15 mouse cellular contexts compared by ENCODE assay signal in genomic region chr13:23157848-23158247, GRCm38 (mm10). TPM values are rescaled to one million over a fixed set of nuclear protein-coding genes. Genes with fewer than 3 reads are reported as not detected.
DNase-seq lines count a peak whose midpoint lies in the region; ATAC-seq lines count a peak whose summit lies in the region.
"Had no signal": no experiment of that assay in that cellular context is flagged by ENCODE, and none has a peak within 500 bp of the region (broad histone marks: within the 10 kb centered on the region; RNA-seq: fewer than 3 reads in every experiment).

No protein-coding gene starts in this region.

- no peak overlapping the region for H3K27ac ChIP-seq in hindbrain, embryonic 11.5 days (ENCODE audit: low read depth, low read length)
- no peak overlapping the region for H3K27ac ChIP-seq in hindbrain, embryonic 10.5 days
- H3K27ac ChIP-seq in neural tube, embryonic 15.5 days (replicated peaks), result no peak overlapping the region
- H3K27ac ChIP-seq: embryonic facial prominence, embryonic 12.5 days had no signal

- peak; percentile 14 to 28 for DNase-seq in cerebellum, postnatal 10 days
- DNase-seq in cerebellum, adult 11-12 months, result no peak
- DNase-seq in hindbrain, embryonic 11.5 days (ENCODE audit: low spot score), result peak; percentile 8
- DNase-seq in hindbrain, embryonic 10.5 days (ENCODE audit: low spot score), result no peak
- peak; percentile 3 for DNase-seq in right cerebral cortex, postnatal 4 days
- DNase-seq in right cerebral cortex, postnatal 14 days, result no peak
- peak; percentile 15 for DNase-seq in retina, postnatal 1 day
- DNase-seq: adrenal gland, adult 8-10 months; layer of hippocampus, postnatal 36 days had no signal

- H3K4me3 ChIP-seq in hindbrain, embryonic 11.5 days (ENCODE audit: low read depth, low read length), result no peak overlapping the region
- H3K4me3 ChIP-seq in hindbrain, embryonic 10.5 days, result no peak overlapping the region
- H3K4me3 ChIP-seq in neural tube, embryonic 15.5 days (replicated peaks), result no peak overlapping the region
- H3K4me3 ChIP-seq: embryonic facial prominence, embryonic 12.5 days had no signal

- no peak for ATAC-seq in hindbrain, embryonic 11.5 days (ENCODE audit: low FRiP score)
- ATAC-seq in neural tube, embryonic 15.5 days (ENCODE audit: low FRiP score), result no peak

- no peaks in the 10 kb centered on the region for H3K4me1 ChIP-seq in hindbrain, embryonic 11.5 days (replicated peaks; ENCODE audit: control insufficient read depth, insufficient read depth, low read length)
- peaks cover 7% of the 10 kb centered on the region for H3K4me1 ChIP-seq in hindbrain, embryonic 10.5 days (replicated peaks)
- no peaks in the 10 kb centered on the region for H3K4me1 ChIP-seq in neural tube, embryonic 15.5 days
- H3K4me1 ChIP-seq: embryonic facial prominence, embryonic 12.5 days had no signal

- H3K36me3 ChIP-seq in hindbrain, embryonic 11.5 days (ENCODE audit: control insufficient read depth, insufficient read depth, low read length), result no peaks in the 10 kb centered on the region
- no peaks in the 10 kb centered on the region for H3K36me3 ChIP-seq in hindbrain, embryonic 10.5 days
- H3K36me3 ChIP-seq in neural tube, embryonic 15.5 days, result no peaks in the 10 kb centered on the region
- H3K36me3 ChIP-seq: embryonic facial prominence, embryonic 12.5 days; G1E had no signal

- WGBS in hindbrain, embryonic 11.5 days, result 81% methylated on average over 3 of the region's 3 CpGs
- WGBS in hindbrain, embryonic 10.5 days, result 76% methylated on average over 3 of the region's 3 CpGs
- 73% methylated on average over 3 of the region's 3 CpGs for WGBS in neural tube, embryonic 15.5 days

- H3K4me2 ChIP-seq in hindbrain, embryonic 11.5 days (replicated peaks; ENCODE audit: low read depth, low read length), result no peak overlapping the region
- no peak overlapping the region for H3K4me2 ChIP-seq in neural tube, embryonic 15.5 days
- H3K4me2 ChIP-seq: embryonic facial prominence, embryonic 12.5 days had no signal

- no peaks in the 10 kb centered on the region for H3K27me3 ChIP-seq in hindbrain, embryonic 11.5 days (ENCODE audit: control insufficient read depth, insufficient read depth, low read length)
- H3K27me3 ChIP-seq in hindbrain, embryonic 10.5 days (ENCODE audit: insufficient read depth, poor library complexity, severe bottlenecking), result no peaks in the 10 kb centered on the region
- no peaks in the 10 kb centered on the region for H3K27me3 ChIP-seq in neural tube, embryonic 15.5 days (replicated peaks)
- H3K27me3 ChIP-seq: embryonic facial prominence, embryonic 12.5 days had no signal

- H3K9ac ChIP-seq in hindbrain, embryonic 11.5 days (ENCODE audit: low read depth, low read length), result no peak overlapping the region
- H3K9ac ChIP-seq in neural tube, embryonic 15.5 days (replicated peaks), result no peak overlapping the region
- H3K9ac ChIP-seq: embryonic facial prominence, embryonic 12.5 days had no signal

- H3K9me3 ChIP-seq in hindbrain, embryonic 11.5 days (ENCODE audit: control insufficient read depth, low read length), result no peaks in the 10 kb centered on the region
- no peaks in the 10 kb centered on the region for H3K9me3 ChIP-seq in hindbrain, embryonic 10.5 days
- no peaks in the 10 kb centered on the region for H3K9me3 ChIP-seq in neural tube, embryonic 15.5 days (replicated peaks)
- H3K9me3 ChIP-seq: embryonic facial prominence, embryonic 12.5 days; G1E had no signal

RNA-seq across cellular contexts. Expression of gene Vmn1r219, which starts 1.3 kb away (rescaled TPM):
- polyA plus RNA-seq in hindbrain, embryonic 11.5 days (2014; fragmentation: Nextera tagmentation; extraction: Ambion mirVana), result not detected in 2 replicates
- 0.03 TPM in 1 of 2 replicates, not detected in the other for polyA plus RNA-seq in hindbrain, embryonic 10.5 days (2016; fragmentation: Nextera tagmentation; extraction: Ambion mirVana)
- polyA plus RNA-seq in neural tube, embryonic 15.5 days (2015; fragmentation: Nextera tagmentation; extraction: Ambion mirVana), result not detected in 2 replicates
- polyA plus RNA-seq: frontal cortex, adult 2 months; G1E; liver, adult 2 months; neural tube, embryonic 14.5 days had no signal

RNA-seq across cellular contexts. Expression of gene Vmn1r218, which starts 24.9 kb away (rescaled TPM):
- polyA plus RNA-seq in hindbrain, embryonic 11.5 days (2014; fragmentation: Nextera tagmentation; extraction: Ambion mirVana), result not detected in 2 replicates
- polyA plus RNA-seq in hindbrain, embryonic 10.5 days (2016; fragmentation: Nextera tagmentation; extraction: Ambion mirVana), result not detected in 2 replicates
- polyA plus RNA-seq in neural tube, embryonic 15.5 days (2015; fragmentation: Nextera tagmentation; extraction: Ambion mirVana), result not detected in 2 replicates
- polyA plus RNA-seq: embryonic facial prominence, embryonic 12.5 days; frontal cortex, adult 2 months; G1E; liver, adult 2 months; neural tube, embryonic 14.5 days had no signal

RNA-seq across cellular contexts. Expression of gene Vmn1r220, which starts 29.9 kb away (rescaled TPM):
- polyA plus RNA-seq in hindbrain, embryonic 11.5 days (2014; fragmentation: Nextera tagmentation; extraction: Ambion mirVana), result not detected in 2 replicates
- polyA plus RNA-seq in hindbrain, embryonic 10.5 days (2016; fragmentation: Nextera tagmentation; extraction: Ambion mirVana), result not detected in 2 replicates
- polyA plus RNA-seq in neural tube, embryonic 15.5 days (2015; fragmentation: Nextera tagmentation; extraction: Ambion mirVana), result not detected in 2 replicates
- polyA plus RNA-seq: embryonic facial prominence, embryonic 12.5 days; frontal cortex, adult 2 months; G1E; liver, adult 2 months; neural tube, embryonic 14.5 days had no signal

RNA-seq across cellular contexts. Expression of gene Vmn1r217, which starts 39.8 kb away (rescaled TPM):
- not detected in 2 replicates for polyA plus RNA-seq in hindbrain, embryonic 11.5 days (2014; fragmentation: Nextera tagmentation; extraction: Ambion mirVana)
- not detected in 2 replicates for polyA plus RNA-seq in hindbrain, embryonic 10.5 days (2016; fragmentation: Nextera tagmentation; extraction: Ambion mirVana)
- not detected in 2 replicates for polyA plus RNA-seq in neural tube, embryonic 15.5 days (2015; fragmentation: Nextera tagmentation; extraction: Ambion mirVana)
- polyA plus RNA-seq: embryonic facial prominence, embryonic 12.5 days; frontal cortex, adult 2 months; G1E; liver, adult 2 months; neural tube, embryonic 14.5 days had no signal

RNA-seq across cellular contexts. Expression of gene Vmn1r221, which starts 56.1 kb away (rescaled TPM):
- polyA plus RNA-seq in hindbrain, embryonic 11.5 days (2014; fragmentation: Nextera tagmentation; extraction: Ambion mirVana), result not detected in 2 replicates
- polyA plus RNA-seq in hindbrain, embryonic 10.5 days (2016; fragmentation: Nextera tagmentation; extraction: Ambion mirVana), result not detected in 2 replicates
- polyA plus RNA-seq in neural tube, embryonic 15.5 days (2015; fragmentation: Nextera tagmentation; extraction: Ambion mirVana), result not detected in 2 replicates
- polyA plus RNA-seq: embryonic facial prominence, embryonic 12.5 days; frontal cortex, adult 2 months; G1E; liver, adult 2 months; neural tube, embryonic 14.5 days had no signal

Comparison
In these comparisons a context has a peak if more than half of its experiments do, and no peak if none do; other contexts are left out.
1. DNase-seq: peak in cerebellum, postnatal 10 days (2 of 2), hindbrain, embryonic 11.5 days (single experiment), right cerebral cortex, postnatal 4 days (single experiment) and retina, postnatal 1 day (single experiment); none in cerebellum, adult 11-12 months (single experiment), hindbrain, embryonic 10.5 days (single experiment) and right cerebral cortex, postnatal 14 days (single experiment).